Mouse (Mus musculus): ENCODE results near the gene Gpm6a. TPM values are rescaled to one million over a fixed set of nuclear protein-coding genes. Genes with fewer than 3 reads are reported as not detected.

Gpm6a gene
- polyA plus RNA-seq, 1 experiment from 2014 or later, result 26.7 TPM

Other genes with a start within 250 kb of the Gpm6a start
- gene Wdr17, start 67.7 kb upstream of the Gpm6a start, polyA plus RNA-seq (2014; fragmentation: Nextera tagmentation; extraction: Ambion mirVana), result 2.3 and 2.8 TPM in 2 replicates